18 mouse cellular contexts compared by ENCODE assay signal in the genomic region with DNA sequence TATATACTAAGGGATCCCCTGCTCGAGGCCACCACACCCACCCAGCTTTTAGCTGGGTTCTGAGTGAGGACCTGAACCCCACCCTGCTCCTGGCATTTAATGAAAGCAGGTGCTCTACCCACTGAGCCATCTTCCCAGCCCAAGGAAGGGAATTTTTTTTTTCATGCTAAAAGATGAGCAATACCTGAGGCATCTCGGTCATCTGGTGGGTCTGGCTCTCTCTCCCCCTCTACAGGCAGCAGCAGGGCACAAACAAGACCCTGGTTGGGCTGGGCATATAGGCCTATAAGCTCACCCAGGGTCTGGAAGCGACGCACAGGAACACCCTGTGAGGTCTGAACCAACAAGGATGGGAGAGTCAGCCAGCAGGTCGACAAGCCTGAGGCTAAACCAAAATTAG. TPM values are rescaled to one million over a fixed set of nuclear protein-coding genes. Genes with fewer than 3 reads are reported as not detected.
DNase-seq lines count a peak whose midpoint lies in the region; ATAC-seq and TF ChIP-seq lines count a peak whose summit lies in the region.
"Had no signal": no experiment of that assay in that cellular context is flagged by ENCODE, and none has a peak within 500 bp of the region (broad histone marks: within the 10 kb centered on the region; RNA-seq: fewer than 3 reads in every experiment).

No protein-coding gene starts in this region.

- 0 out of 2 replicates have a peak overlapping the region, but pooled peaks have one; percentile 98 for H3K9ac ChIP-seq in heart, embryonic 12.5 days
- no peak overlapping the region for H3K9ac ChIP-seq in lung, embryonic 14.5 days
- no peak overlapping the region; the same call in 1 of the 2 replicates for H3K9ac ChIP-seq in limb, embryonic 13.5 days
- H3K9ac ChIP-seq: liver, postnatal 0 days had no signal

- TF ChIP-seq CTCF in lung, embryonic 14.5 days (IDR thresholded peaks at IDR 0.05; ENCODE audit: low read depth), result peak; percentile 27

- H3K4me1 ChIP-seq in heart, embryonic 12.5 days (replicated peaks), result peaks cover 30% of the 10 kb centered on the region
- peaks cover 10% of the 10 kb centered on the region; the same call in 1 of the 2 replicates for H3K4me1 ChIP-seq in lung, embryonic 14.5 days (ENCODE audit: insufficient read depth)
- H3K4me1 ChIP-seq in limb, embryonic 13.5 days, result peaks cover 28% of the 10 kb centered on the region

- H3K36me3 ChIP-seq in heart, embryonic 12.5 days, result peaks cover 59% of the 10 kb centered on the region
- peaks cover 61% of the 10 kb centered on the region for H3K36me3 ChIP-seq in lung, embryonic 14.5 days (ENCODE audit: insufficient read depth)
- H3K36me3 ChIP-seq in limb, embryonic 13.5 days, result peaks cover 63% of the 10 kb centered on the region

- no peak for DNase-seq in heart, postnatal 14 days
- no peak for DNase-seq in lung, embryonic 14.5 days
- no peak for DNase-seq in lung, adult 18-20 months
- DNase-seq in NIH3T3 (ENCODE audit: low read depth), result peak; percentile 33
- no peak for DNase-seq in embryo, embryonic 11 days
- DNase-seq: adrenal gland, postnatal 25 days; liver, postnatal 0 days; right cerebral cortex, adult 18-20 months; spleen, adult 18-20 months; thymus, postnatal 25 days had no signal

- 0 out of 2 replicates have a peak overlapping the region, but pooled peaks have one; percentile 49 for H3K27ac ChIP-seq in heart, embryonic 12.5 days (ENCODE audit: poor library complexity, severe bottlenecking)
- no peak overlapping the region for H3K27ac ChIP-seq in lung, embryonic 14.5 days (ENCODE audit: low read depth)
- no peak overlapping the region for H3K27ac ChIP-seq in limb, embryonic 13.5 days
- H3K27ac ChIP-seq: kidney, postnatal 0 days had no signal

- intact Hi-C loops in heart, postnatal 14 days (cut with DNase I), result no loop called here

- H3K27me3 ChIP-seq in heart, embryonic 12.5 days (replicated peaks), result no peaks in the 10 kb centered on the region
- no peaks in the 10 kb centered on the region for H3K27me3 ChIP-seq in lung, embryonic 14.5 days (ENCODE audit: insufficient read depth, low read length)
- H3K27me3 ChIP-seq in limb, embryonic 13.5 days, result no peaks in the 10 kb centered on the region

- H3K4me3 ChIP-seq in heart, embryonic 12.5 days, result no peak overlapping the region
- H3K4me3 ChIP-seq in lung, embryonic 14.5 days (ENCODE audit: low read depth, low read length), result no peak overlapping the region
- no peak overlapping the region; the same call in 1 of the 2 replicates for H3K4me3 ChIP-seq in limb, embryonic 13.5 days

- WGBS in heart, embryonic 12.5 days, result 64% methylated on average over 5 of the region's 5 CpGs
- WGBS in lung, embryonic 14.5 days, result 65% methylated on average over 5 of the region's 5 CpGs
- WGBS in limb, embryonic 13.5 days, result 68% methylated on average over 5 of the region's 5 CpGs

- no peak for ATAC-seq in heart, embryonic 12.5 days (ENCODE audit: insufficient number of reproducible peaks, low FRiP score)
- ATAC-seq in lung, embryonic 14.5 days (ENCODE audit: insufficient read depth), result no peak
- no peak for ATAC-seq in limb, embryonic 13.5 days (ENCODE audit: low FRiP score, low read depth)
- ATAC-seq: inflammation-experienced regulatory T-cells, adult 6 months; liver, postnatal 0 days had no signal

- H3K4me2 ChIP-seq in heart, embryonic 12.5 days, result no peak overlapping the region
- no peak overlapping the region for H3K4me2 ChIP-seq in lung, embryonic 14.5 days
- peak overlapping the region; percentile 69 for H3K4me2 ChIP-seq in limb, embryonic 13.5 days (replicated peaks)

- no peaks in the 10 kb centered on the region for H3K9me3 ChIP-seq in heart, embryonic 12.5 days (replicated peaks)
- H3K9me3 ChIP-seq in lung, embryonic 14.5 days (ENCODE audit: low read depth, low read length), result no peaks in the 10 kb centered on the region
- no peaks in the 10 kb centered on the region for H3K9me3 ChIP-seq in limb, embryonic 13.5 days

RNA-seq across cellular contexts. Expression of a gene that starts 4.7 kb away (rescaled TPM):
- polyA plus RNA-seq in heart, embryonic 12.5 days (2016; fragmentation: Nextera tagmentation; extraction: Ambion mirVana), result 44.8 and 56.8 TPM in 2 replicates
- total RNA-seq in heart, postnatal 14 days (2021), result 100 to 1,000 TPM; 129 to 135 TPM
- 35.6 and 37.4 TPM in 2 replicates for polyA plus RNA-seq in lung, embryonic 14.5 days (2014; fragmentation: Nextera tagmentation; extraction: Ambion mirVana)
- polyA plus RNA-seq in limb, embryonic 13.5 days (2015; fragmentation: Nextera tagmentation; extraction: Ambion mirVana), result 60.0 and 70.3 TPM in 2 replicates

RNA-seq across cellular contexts. Expression of a gene that starts 15.2 kb away (rescaled TPM):
- 0.10 TPM in 1 of 2 replicates, not detected in the other for polyA plus RNA-seq in heart, embryonic 12.5 days (2016; fragmentation: Nextera tagmentation; extraction: Ambion mirVana)
- under 1 TPM; 0.50 to 0.61 TPM for total RNA-seq in heart, postnatal 14 days (2021)
- polyA plus RNA-seq in lung, embryonic 14.5 days (2014; fragmentation: Nextera tagmentation; extraction: Ambion mirVana), result 0.34 and 0.67 TPM in 2 replicates
- 0.15 TPM in 1 of 2 replicates, not detected in the other for polyA plus RNA-seq in limb, embryonic 13.5 days (2015; fragmentation: Nextera tagmentation; extraction: Ambion mirVana)
- total RNA-seq: granulocyte monocyte progenitor cell, adult 5-6 weeks; layer of hippocampus, postnatal 14 days; megakaryocyte progenitor cell, adult 5-6 weeks had no signal
- polyA plus RNA-seq: inflammation-experienced regulatory T-cells, adult 6 months; limb, embryonic 11.5 days; liver, postnatal 0 days had no signal

RNA-seq across cellular contexts. Expression of a gene that starts 23.6 kb away (rescaled TPM):
- not detected in 2 replicates for polyA plus RNA-seq in heart, embryonic 12.5 days (2016; fragmentation: Nextera tagmentation; extraction: Ambion mirVana)
- total RNA-seq in heart, postnatal 14 days (2021), result 1 to 10 TPM; 2.5 to 3.2 TPM
- polyA plus RNA-seq in lung, embryonic 14.5 days (2014; fragmentation: Nextera tagmentation; extraction: Ambion mirVana), result 2.6 and 2.8 TPM in 2 replicates
- 0.51 and 1.4 TPM in 2 replicates for polyA plus RNA-seq in limb, embryonic 13.5 days (2015; fragmentation: Nextera tagmentation; extraction: Ambion mirVana)
- total RNA-seq: granulocyte monocyte progenitor cell, adult 5-6 weeks; megakaryocyte progenitor cell, adult 5-6 weeks had no signal
- polyA plus RNA-seq: inflammation-experienced regulatory T-cells, adult 6 months had no signal

RNA-seq across cellular contexts. Expression of a gene that starts 30.2 kb away (rescaled TPM):
- 58.0 and 61.0 TPM in 2 replicates for polyA plus RNA-seq in heart, embryonic 12.5 days (2016; fragmentation: Nextera tagmentation; extraction: Ambion mirVana)
- 10 to 100 TPM; 17.1 to 21.8 TPM for total RNA-seq in heart, postnatal 14 days (2021)
- 85.9 and 90.4 TPM in 2 replicates for polyA plus RNA-seq in lung, embryonic 14.5 days (2014; fragmentation: Nextera tagmentation; extraction: Ambion mirVana)
- polyA plus RNA-seq in limb, embryonic 13.5 days (2015; fragmentation: Nextera tagmentation; extraction: Ambion mirVana), result 70.6 and 71.6 TPM in 2 replicates

RNA-seq across cellular contexts. Expression of a gene that starts 37.2 kb away (rescaled TPM):
- polyA plus RNA-seq in heart, embryonic 12.5 days (2016; fragmentation: Nextera tagmentation; extraction: Ambion mirVana), result 4.1 TPM in 2 replicates
- total RNA-seq in heart, postnatal 14 days (2021), result 1 to 10 TPM in 1 of 2 experiments, under 1 TPM in 1; 0.71 to 1.5 TPM
- 0.20 and 0.73 TPM in 2 replicates for polyA plus RNA-seq in lung, embryonic 14.5 days (2014; fragmentation: Nextera tagmentation; extraction: Ambion mirVana)
- 0.52 and 0.64 TPM in 2 replicates for polyA plus RNA-seq in limb, embryonic 13.5 days (2015; fragmentation: Nextera tagmentation; extraction: Ambion mirVana)
- total RNA-seq: granulocyte monocyte progenitor cell, adult 5-6 weeks had no signal
- polyA plus RNA-seq: inflammation-experienced regulatory T-cells, adult 6 months; limb, embryonic 11.5 days had no signal
